Mouse (Mus musculus): Measurements from ENCODE around the gene Ldlrad3. TPM values are rescaled to one million over a fixed set of nuclear protein-coding genes. Genes with fewer than 3 reads are reported as not detected.

The Ldlrad3 gene
- total RNA-seq, 2 experiments from 2014 or later = 21.0 to 27.0 TPM

- no peak for ATAC-seq (replicated peaks; ENCODE audit: poor library complexity)
Measured at GRCm38 (mm10) chr2:102190956-102191355, 4.8 kb upstream of the Ldlrad3 start.

- no peak for ATAC-seq (replicated peaks; ENCODE audit: poor library complexity)
Measured at GRCm38 (mm10) chr2:102185069-102185950, 875 bp downstream of the Ldlrad3 start.

GRCm38 (mm10) chr2:102183720-102184480 is 2.3 kb downstream of the Ldlrad3 start:
- ATAC-seq (replicated peaks; ENCODE audit: poor library complexity) = no peak

- ATAC-seq (replicated peaks; ENCODE audit: poor library complexity) = peak; percentile 51
Measured at GRCm38 (mm10) chr2:102181459-102181858, 4.7 kb downstream of the Ldlrad3 start.

- no peak for ATAC-seq (replicated peaks; ENCODE audit: poor library complexity)
Measured at GRCm38 (mm10) chr2:102176434-102176772, 9.8 kb downstream of the Ldlrad3 start.

GRCm38 (mm10) chr2:102175741-102176433 is 10.3 kb downstream of the Ldlrad3 start:
- no peak for ATAC-seq (replicated peaks; ENCODE audit: poor library complexity)

- ATAC-seq (replicated peaks; ENCODE audit: poor library complexity) = no peak
Measured at GRCm38 (mm10) chr2:102172458-102172857, 13.7 kb downstream of the Ldlrad3 start.

GRCm38 (mm10) chr2:102166550-102167325 is 19.4 kb downstream of the Ldlrad3 start:
- ATAC-seq (replicated peaks; ENCODE audit: poor library complexity) = peak; percentile 35

- peak; percentile 88 for ATAC-seq (replicated peaks; ENCODE audit: poor library complexity)
Measured at GRCm38 (mm10) chr2:102163106-102163505, 23.1 kb downstream of the Ldlrad3 start.

- peak; percentile 44 for ATAC-seq (replicated peaks; ENCODE audit: poor library complexity)
Measured at GRCm38 (mm10) chr2:102157555-102157954, 28.6 kb downstream of the Ldlrad3 start.

GRCm38 (mm10) chr2:102157010-102157409 is 29.2 kb downstream of the Ldlrad3 start:
- no peak for ATAC-seq (replicated peaks; ENCODE audit: poor library complexity)

- no peak for ATAC-seq (replicated peaks; ENCODE audit: poor library complexity)
Measured at GRCm38 (mm10) chr2:102156460-102156859, 29.7 kb downstream of the Ldlrad3 start.

GRCm38 (mm10) chr2:102155306-102156015 is 30.7 kb downstream of the Ldlrad3 start:
- ATAC-seq (replicated peaks; ENCODE audit: poor library complexity) = no peak

GRCm38 (mm10) chr2:102154771-102155211 is 31.4 kb downstream of the Ldlrad3 start:
- ATAC-seq (replicated peaks; ENCODE audit: poor library complexity) = peak; percentile 72

- no peak for ATAC-seq (replicated peaks; ENCODE audit: poor library complexity)
Measured at GRCm38 (mm10) chr2:102154328-102154727, 31.9 kb downstream of the Ldlrad3 start.

GRCm38 (mm10) chr2:102153516-102153915 is 32.7 kb downstream of the Ldlrad3 start:
- ATAC-seq (replicated peaks; ENCODE audit: poor library complexity) = no peak

GRCm38 (mm10) chr2:102152851-102153250 is 33.3 kb downstream of the Ldlrad3 start:
- no peak for ATAC-seq (replicated peaks; ENCODE audit: poor library complexity)

GRCm38 (mm10) chr2:102149058-102149457 is 37.1 kb downstream of the Ldlrad3 start:
- ATAC-seq (replicated peaks; ENCODE audit: poor library complexity) = no peak

GRCm38 (mm10) chr2:102148093-102148492 is 38.1 kb downstream of the Ldlrad3 start:
- peak; percentile 19; the same call in 1 of the 2 replicates for ATAC-seq (replicated peaks; ENCODE audit: poor library complexity)

GRCm38 (mm10) chr2:102147561-102147960 is 38.6 kb downstream of the Ldlrad3 start:
- ATAC-seq (replicated peaks; ENCODE audit: poor library complexity) = no peak
